Mouse (Mus musculus) brown adipose tissue, adult 24 weeks (tissue): ENCODE data around the gene Tmem120b. TPM values are rescaled to one million over a fixed set of nuclear protein-coding genes. Genes with fewer than 3 reads are reported as not detected.
A peak's percentile ranks its signal among the peaks of the same experiment; 100 is the strongest.

Experiments
- H3K27ac ChIP-seq: fragments of 200-500 bp; replicated peaks from 2 replicates; pipeline ENCODE4 v1.5.1; 2012; ENCODE audit warnings: low read depth, mild to moderate bottlenecking, low read length
- H3K4me1 ChIP-seq: fragments of 200-500 bp; 2 replicates; pipeline ENCODE4 v1.6.1; 2012; ENCODE audit warnings: low read length, mixed read lengths; ENCODE audit not compliant: control insufficient read depth, insufficient read depth, insufficient read length
- H3K4me3 ChIP-seq: fragments of 200-500 bp; 2 replicates; pipeline ENCODE4 v1.5.1; 2012; ENCODE audit warnings: low read depth, mild to moderate bottlenecking, low read length, moderate library complexity; ENCODE audit not compliant: insufficient read depth
- polyA plus RNA-seq: library from polyadenylated mRNA; stranded (reverse); fragments of >200 nt; gene quantifications from 2 replicates; pipeline ENCODE4 v1.2.4, GENCODE M21; 2012; ENCODE audit not compliant: missing spikeins, insufficient read depth, insufficient read length

Gene Tmem120b
- polyA plus RNA-seq, 1 experiment = 91.8 TPM

- no peak overlapping the region for H3K4me3 ChIP-seq
- no peak overlapping the region for H3K27ac ChIP-seq
Observed at GRCm38 (mm10) chr5:123094238-123094991, 26.2 kb downstream of the Tmem120b start.

GRCm38 (mm10) chr5:123096299-123096698 lies 28.1 kb downstream of the Tmem120b start:
- H3K4me1 ChIP-seq = peaks cover 4% of the 10 kb centered on the region
- H3K27ac ChIP-seq = no peak overlapping the region
- H3K4me3 ChIP-seq = no peak overlapping the region

More at GRCm38 (mm10) chr5:123094238-123094991, 26.2 kb downstream of the Tmem120b start:
- peaks cover 4% of the 10 kb centered on the region for H3K4me1 ChIP-seq

- H3K4me1 ChIP-seq = peaks cover 9% of the 10 kb centered on the region
- H3K27ac ChIP-seq = no peak overlapping the region
- no peak overlapping the region for H3K4me3 ChIP-seq
Observed at GRCm38 (mm10) chr5:123098487-123098886, 30.3 kb downstream of the Tmem120b start.

GRCm38 (mm10) chr5:123102376-123102775 lies 34.2 kb downstream of the Tmem120b start:
- H3K4me1 ChIP-seq = peaks cover 11% of the 10 kb centered on the region
- H3K4me3 ChIP-seq = no peak overlapping the region
- no peak overlapping the region; the same call in 1 of the 2 replicates for H3K27ac ChIP-seq

- H3K27ac ChIP-seq = peak overlapping the region; percentile 82
- no peak overlapping the region for H3K4me3 ChIP-seq
Observed at GRCm38 (mm10) chr5:123103556-123103955, 35.3 kb downstream of the Tmem120b start.

GRCm38 (mm10) chr5:123104769-123105168 lies 36.6 kb downstream of the Tmem120b start:
- Histone ChIP-seq H3K4me3 (no peak overlapping the region), H3K27ac (peak overlapping the region; percentile 79), H3K4me1 (peaks cover 14% of the 10 kb centered on the region)

More at GRCm38 (mm10) chr5:123103556-123103955, 35.3 kb downstream of the Tmem120b start:
- peaks cover 11% of the 10 kb centered on the region for H3K4me1 ChIP-seq

GRCm38 (mm10) chr5:123109452-123110203 lies 41.4 kb downstream of the Tmem120b start:
- H3K27ac ChIP-seq = peak overlapping the region; percentile 57
- peaks cover 13% of the 10 kb centered on the region for H3K4me1 ChIP-seq
- H3K4me3 ChIP-seq = no peak overlapping the region

- Histone ChIP-seq H3K4me3 (no peak overlapping the region), H3K4me1 (peaks cover 13% of the 10 kb centered on the region), H3K27ac (peak overlapping the region; percentile 57)
Observed at GRCm38 (mm10) chr5:123110296-123110721, 42.1 kb downstream of the Tmem120b start.

GRCm38 (mm10) chr5:123114109-123114508 lies 45.9 kb downstream of the Tmem120b start:
- H3K27ac ChIP-seq = peak overlapping the region; percentile 79
- no peak overlapping the region for H3K4me3 ChIP-seq
- peaks cover 13% of the 10 kb centered on the region for H3K4me1 ChIP-seq

- no peak overlapping the region for H3K27ac ChIP-seq
- no peak overlapping the region for H3K4me3 ChIP-seq
- H3K4me1 ChIP-seq = peaks cover 8% of the 10 kb centered on the region
Observed at GRCm38 (mm10) chr5:123114924-123115323, 46.7 kb downstream of the Tmem120b start.

- no peak overlapping the region for H3K27ac ChIP-seq
- H3K4me3 ChIP-seq = no peak overlapping the region
- H3K4me1 ChIP-seq = peaks cover 5% of the 10 kb centered on the region
Observed at GRCm38 (mm10) chr5:123116080-123116479, 47.9 kb downstream of the Tmem120b start.

- no peak overlapping the region for H3K4me3 ChIP-seq
Observed at GRCm38 (mm10) chr5:123117257-123117656, 49.0 kb downstream of the Tmem120b start.

GRCm38 (mm10) chr5:123117773-123118172 lies 49.6 kb downstream of the Tmem120b start:
- Histone ChIP-seq H3K4me1 (no peaks in the 10 kb centered on the region), H3K4me3 (no peak overlapping the region), H3K27ac (no peak overlapping the region)

More at GRCm38 (mm10) chr5:123117257-123117656, 49.0 kb downstream of the Tmem120b start:
- Histone ChIP-seq H3K27ac (no peak overlapping the region), H3K4me1 (no peaks in the 10 kb centered on the region)

GRCm38 (mm10) chr5:123118826-123119225 lies 50.6 kb downstream of the Tmem120b start:
- H3K27ac ChIP-seq = no peak overlapping the region
- H3K4me1 ChIP-seq = no peaks in the 10 kb centered on the region
- no peak overlapping the region for H3K4me3 ChIP-seq

GRCm38 (mm10) chr5:123120624-123121215 lies 52.5 kb downstream of the Tmem120b start:
- Histone ChIP-seq H3K4me3 (no peak overlapping the region), H3K27ac (no peak overlapping the region), H3K4me1 (no peaks in the 10 kb centered on the region)
